Mouse (Mus musculus) midbrain, embryonic 12.5 days (tissue): ENCODE measurements around the gene Trappc4. TPM values are rescaled to one million over a fixed set of nuclear protein-coding genes. Genes with fewer than 3 reads are reported as not detected.
"Not testable (repeated sequence)": the region's sequence is repeated elsewhere in the genome, so short reads cannot be mapped to it uniquely, and the experiment has no call there.

Source experiments
- ATAC-seq: fragments of 200-750 bp; cut with Nextera tagmentation; 2 replicates; pipeline ENCODE4 v1.8.0; 2017; ENCODE audit warnings: low read depth, moderate TSS enrichment, moderate library complexity; ENCODE audit not compliant: low FRiP score
- H3K27ac ChIP-seq: fragments of 300-500 bp; sonication (generic); replicated peaks from 2 replicates; pipeline ENCODE4 v1.5.1; 2016; ENCODE audit warnings: mild to moderate bottlenecking
- H3K27me3 ChIP-seq: fragments of 300-500 bp; sonication (generic); 2 replicates; pipeline ENCODE4 v1.6.1; 2016; ENCODE audit warnings: mild to moderate bottlenecking
- H3K36me3 ChIP-seq: fragments of 300-500 bp; sonication (generic); 2 replicates; pipeline ENCODE4 v1.6.1; 2016
- H3K4me1 ChIP-seq: fragments of 300-500 bp; sonication (generic); 2 replicates; pipeline ENCODE4 v1.6.1; 2016
- H3K4me2 ChIP-seq: fragments of 300-500 bp; sonication (generic); replicated peaks from 2 replicates; pipeline ENCODE4 v1.6.1; 2016; ENCODE audit warnings: mild to moderate bottlenecking, moderate library complexity
- H3K4me3 ChIP-seq: fragments of 300-500 bp; sonication (generic); 2 replicates; pipeline ENCODE4 v1.5.1; 2016; ENCODE audit warnings: mild to moderate bottlenecking
- H3K9ac ChIP-seq: fragments of 300-500 bp; sonication (generic); replicated peaks from 2 replicates; pipeline ENCODE4 v1.6.1; 2016; ENCODE audit warnings: mild to moderate bottlenecking, moderate library complexity
- H3K9me3 ChIP-seq: fragments of 300-500 bp; sonication (generic); 2 replicates; pipeline ENCODE4 v1.6.1; 2016; ENCODE audit warnings: mild to moderate bottlenecking
- WGBS: fragments of 180-500 bp; shearing (Covaris S2); methylation state at CpG from one replicate; pipeline ENCODE4 v1.1.7; 2016; 5-methylcytosine and 5-hydroxymethylcytosine counted together
- polyA plus RNA-seq: library from polyadenylated mRNA; unstranded; fragments of >200 nt; fragmentation: Nextera tagmentation; extraction: Ambion mirVana; gene quantifications from 2 replicates; pipeline ENCODE4 v1.2.1, GENCODE M21; 2016

Gene Trappc4
- 269 and 272 TPM in 2 replicates for polyA plus RNA-seq

- Histone ChIP-seq H3K9ac (peak within 1 kb of the TSS; percentile 81), H3K4me2 (peak within 1 kb of the TSS; percentile 80), H3K27me3 (no peaks in the 10 kb centered on the region), H3K9me3 (no peaks in the 10 kb centered on the region), H3K4me1 (peaks cover 20% of the 10 kb centered on the region), H3K4me3 (peak within 1 kb of the TSS; percentile 81), H3K36me3 (peaks cover 69% of the 10 kb centered on the region), H3K27ac (peak within 1 kb of the TSS; percentile 90)
- under 1% methylated on average over 51 of the region's 51 CpGs for WGBS
- peak; percentile 96 for ATAC-seq
These were observed at the start of gene Trappc4, which contains the start of gene Rps25 for GRCm38 (mm10) chr9:44406906-44407751. Gene Trappc4, minus strand, starts transcription at chr9:44407600. Gene Rps25, plus strand, starts transcription at chr9:44407139.

- no peak for ATAC-seq
- H3K4me2 ChIP-seq: 0 out of 2 replicates have a peak within 1 kb of the TSS, but pooled peaks have one; percentile 2
These were observed 47.5 kb upstream of the Trappc4 start, which contains the start of gene Upk2 for GRCm38 (mm10) chr9:44454891-44455220. Gene Upk2, minus strand, starts transcription at chr9:44454976.

GRCm38 (mm10) chr9:44454132-44454890 is 46.9 kb upstream of the Trappc4 start:
- Histone ChIP-seq H3K4me1 (peaks cover 33% of the 10 kb centered on the region), H3K9ac (no peak overlapping the region; the same call in 1 of the 2 replicates), H3K27ac (no peak overlapping the region), H3K9me3 (no peaks in the 10 kb centered on the region), H3K27me3 (peaks cover 19% of the 10 kb centered on the region), H3K4me3 (no peak overlapping the region), H3K36me3 (no peaks in the 10 kb centered on the region), H3K4me2 (0 out of 2 replicates have a peak overlapping the region, but pooled peaks have one; percentile 2)
- peak; percentile 56; the same call in 1 of the 2 replicates for ATAC-seq
- 8% methylated on average over 14 of the region's 14 CpGs for WGBS

More at GRCm38 (mm10) chr9:44454891-44455220, 47.5 kb upstream of the Trappc4 start, which contains the start of gene Upk2:
- no peak within 1 kb of the TSS for H3K4me3 ChIP-seq
- H3K27ac ChIP-seq: no peak within 1 kb of the TSS
- no peaks in the 10 kb centered on the region for H3K36me3 ChIP-seq
- 18% methylated on average over 4 of the region's 4 CpGs for WGBS
- H3K4me1 ChIP-seq: peaks cover 33% of the 10 kb centered on the region
- no peaks in the 10 kb centered on the region for H3K9me3 ChIP-seq
- H3K9ac ChIP-seq: no peak within 1 kb of the TSS; the same call in 1 of the 2 replicates
- H3K27me3 ChIP-seq: peaks cover 19% of the 10 kb centered on the region

- ATAC-seq: no peak
- Histone ChIP-seq H3K36me3 (no peaks in the 10 kb centered on the region), H3K9me3 (no peaks in the 10 kb centered on the region), H3K27me3 (peaks cover 15% of the 10 kb centered on the region), H3K4me2 (no peak overlapping the region), H3K4me1 (peaks cover 5% of the 10 kb centered on the region), H3K27ac (no peak overlapping the region), H3K9ac (no peak overlapping the region), H3K4me3 (no peak overlapping the region)
These were observed 43.0 kb upstream of the Trappc4 start for GRCm38 (mm10) chr9:44450387-44450786.

GRCm38 (mm10) chr9:44444402-44445025 is 37.1 kb upstream of the Trappc4 start:
- WGBS: 85% methylated on average over 7 of the region's 7 CpGs
- not testable (repeated sequence) for H3K9ac ChIP-seq, ATAC-seq, H3K36me3 ChIP-seq, H3K27me3 ChIP-seq, H3K4me1 ChIP-seq, H3K4me3 ChIP-seq, H3K9me3 ChIP-seq, H3K4me2 ChIP-seq, H3K27ac ChIP-seq

- WGBS: 76% methylated on average over 19 of the region's 19 CpGs
- H3K9ac ChIP-seq: no peak within 1 kb of the TSS
- H3K36me3 ChIP-seq: no peaks in the 10 kb centered on the region
- no peak within 1 kb of the TSS for H3K4me2 ChIP-seq
- H3K9me3 ChIP-seq: no peaks in the 10 kb centered on the region
- no peaks in the 10 kb centered on the region for H3K4me1 ChIP-seq
- no peak for ATAC-seq
- no peak within 1 kb of the TSS for H3K27ac ChIP-seq
- no peak within 1 kb of the TSS for H3K4me3 ChIP-seq
- H3K27me3 ChIP-seq: no peaks in the 10 kb centered on the region
These were observed 33.6 kb upstream of the Trappc4 start, which contains the start of gene Foxr1 for GRCm38 (mm10) chr9:44440961-44441360. Gene Foxr1, minus strand, starts transcription at chr9:44441136.

- 83% methylated on average over 6 of the region's 6 CpGs for WGBS
- Histone ChIP-seq H3K27me3 (no peaks in the 10 kb centered on the region), H3K4me1 (0 out of 2 replicates have a peak, but pooled peaks cover 2% of the 10 kb centered on the region), H3K27ac (no peak overlapping the region), H3K4me2 (no peak overlapping the region), H3K9me3 (no peaks in the 10 kb centered on the region), H3K36me3 (no peaks in the 10 kb centered on the region), H3K4me3 (no peak overlapping the region), H3K9ac (no peak overlapping the region)
- no peak for ATAC-seq
These were observed 28.3 kb upstream of the Trappc4 start for GRCm38 (mm10) chr9:44435747-44436146.

- 0 out of 2 replicates have a peak, but pooled peaks cover 2% of the 10 kb centered on the region for H3K4me1 ChIP-seq
- no peak overlapping the region for H3K4me3 ChIP-seq
- H3K27me3 ChIP-seq: no peaks in the 10 kb centered on the region
- no peaks in the 10 kb centered on the region for H3K9me3 ChIP-seq
- WGBS: 61% methylated on average over 5 of the region's 5 CpGs
- no peaks in the 10 kb centered on the region for H3K36me3 ChIP-seq
- H3K4me2 ChIP-seq: no peak overlapping the region
- no peak overlapping the region for H3K9ac ChIP-seq
- no peak for ATAC-seq
- H3K27ac ChIP-seq: no peak overlapping the region
These were observed 25.3 kb upstream of the Trappc4 start for GRCm38 (mm10) chr9:44432577-44433185.

GRCm38 (mm10) chr9:44423576-44423975 is 16.2 kb upstream of the Trappc4 start:
- Histone ChIP-seq H3K9ac (no peak overlapping the region), H3K4me1 (no peaks in the 10 kb centered on the region), H3K4me3 (no peak overlapping the region), H3K4me2 (no peak overlapping the region), H3K27me3 (no peaks in the 10 kb centered on the region), H3K9me3 (no peaks in the 10 kb centered on the region), H3K36me3 (no peaks in the 10 kb centered on the region), H3K27ac (no peak overlapping the region)
- WGBS: 94% methylated on average over 4 of the region's 4 CpGs
- no peak for ATAC-seq

- Histone ChIP-seq H3K27ac (no peak overlapping the region), H3K4me1 (peaks cover 8% of the 10 kb centered on the region), H3K36me3 (0 out of 2 replicates have a peak, but pooled peaks cover 9% of the 10 kb centered on the region), H3K4me2 (no peak overlapping the region), H3K9me3 (no peaks in the 10 kb centered on the region), H3K9ac (no peak overlapping the region), H3K27me3 (no peaks in the 10 kb centered on the region), H3K4me3 (no peak overlapping the region)
- WGBS: 80% methylated on average over 5 of the region's 5 CpGs
- no peak for ATAC-seq
These were observed 13.0 kb upstream of the Trappc4 start for GRCm38 (mm10) chr9:44420280-44420898.

GRCm38 (mm10) chr9:44419730-44420129 is 12.3 kb upstream of the Trappc4 start:
- H3K9me3 ChIP-seq, H3K9ac ChIP-seq, H3K27ac ChIP-seq, H3K4me2 ChIP-seq, H3K27me3 ChIP-seq, H3K4me1 ChIP-seq, H3K4me3 ChIP-seq, ATAC-seq: not testable (repeated sequence)
- H3K36me3 ChIP-seq: 0 out of 2 replicates have a peak, but pooled peaks cover 10% of the 10 kb centered on the region
- 96% methylated on average over 9 of the region's 9 CpGs for WGBS
